Mouse (Mus musculus): Measurements from ENCODE around the gene Btbd9. TPM values are rescaled to one million over a fixed set of nuclear protein-coding genes. Genes with fewer than 3 reads are reported as not detected.

Btbd9 gene
- total RNA-seq, 2 experiments from 2014 or later, result 149 to 174 TPM

DNA sequence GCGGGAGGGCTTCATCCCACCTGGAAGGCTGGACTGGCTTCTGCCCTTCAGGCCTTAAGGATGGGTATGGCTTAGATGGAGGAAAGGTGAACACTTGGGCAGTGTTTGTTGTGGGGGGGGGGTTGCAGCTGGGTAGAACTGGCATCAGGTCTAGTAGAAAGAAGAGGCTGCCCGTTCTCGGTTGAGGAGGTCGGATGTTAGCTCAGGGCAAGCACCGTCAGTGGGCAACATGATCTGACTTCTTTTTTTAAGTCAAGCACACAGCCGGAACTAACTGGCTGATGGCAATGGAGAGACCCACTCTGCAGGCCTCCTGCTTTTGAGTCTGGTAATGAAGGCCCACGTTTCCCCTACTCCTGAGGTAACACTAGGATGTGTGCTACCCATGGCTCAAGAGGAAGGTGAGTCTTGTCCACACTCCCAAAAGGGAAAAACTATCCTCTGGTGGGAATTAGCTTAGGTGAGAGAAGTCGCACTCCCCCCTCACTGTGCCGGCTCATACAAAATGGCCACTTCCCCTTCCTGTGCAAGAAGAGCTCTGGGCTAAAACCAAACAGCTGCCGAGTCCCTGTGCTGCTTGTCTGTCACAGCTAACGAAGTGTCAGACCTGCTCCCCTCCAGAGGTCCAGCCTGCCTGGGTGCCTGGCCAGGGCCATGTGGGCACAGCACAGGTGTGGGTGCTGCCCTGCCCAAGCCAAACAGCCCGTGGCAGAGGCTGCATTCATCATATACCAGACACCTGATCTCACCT lies 378.8 kb downstream of the Btbd9 start:
- DNase-seq, result peak in 1 of 2 experiments; percentile 9

DNA sequence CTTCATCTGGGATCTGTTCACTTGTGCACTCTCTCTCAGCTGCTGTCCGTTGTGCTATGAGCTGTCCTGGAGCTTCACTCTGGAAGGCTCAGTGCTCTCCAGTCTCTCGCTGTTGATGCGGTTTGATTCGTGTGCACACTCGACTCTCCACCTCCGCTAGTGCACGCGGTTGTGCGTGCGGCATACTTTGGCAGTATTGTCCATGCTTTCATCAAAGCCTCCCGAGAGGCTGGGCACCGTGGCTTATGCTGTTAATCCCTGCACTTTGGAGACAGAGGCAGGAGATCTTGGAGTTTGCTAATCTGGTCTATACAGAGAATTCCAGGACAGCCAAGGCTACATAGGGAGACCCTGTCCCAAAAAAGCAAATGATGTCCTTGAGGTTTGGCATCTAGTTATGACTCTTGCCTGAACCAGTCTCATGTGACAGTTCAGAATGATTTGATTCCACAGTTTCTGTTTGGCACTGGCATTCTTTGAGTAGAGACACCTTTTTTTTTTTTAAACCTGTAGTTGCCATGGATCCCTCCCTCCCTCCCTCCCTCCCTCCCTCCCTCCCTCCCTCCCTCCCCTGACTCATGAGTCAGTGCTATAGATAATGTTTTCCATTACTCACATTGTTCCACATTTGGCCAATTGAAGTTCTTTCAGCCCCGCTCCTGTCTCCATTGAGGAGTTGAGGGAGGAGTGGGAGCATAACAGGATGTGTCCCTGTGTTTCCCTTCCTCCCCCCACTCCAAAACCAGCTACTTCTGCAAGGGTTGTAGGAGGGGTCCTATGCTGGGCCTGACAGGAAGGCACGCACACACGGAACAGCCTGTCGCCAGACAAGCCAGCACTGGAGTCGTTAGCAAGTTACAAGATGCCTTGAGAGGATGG lies 379.6 kb downstream of the Btbd9 start:
- peak; percentile 16 to 19 for DNase-seq

DNA sequence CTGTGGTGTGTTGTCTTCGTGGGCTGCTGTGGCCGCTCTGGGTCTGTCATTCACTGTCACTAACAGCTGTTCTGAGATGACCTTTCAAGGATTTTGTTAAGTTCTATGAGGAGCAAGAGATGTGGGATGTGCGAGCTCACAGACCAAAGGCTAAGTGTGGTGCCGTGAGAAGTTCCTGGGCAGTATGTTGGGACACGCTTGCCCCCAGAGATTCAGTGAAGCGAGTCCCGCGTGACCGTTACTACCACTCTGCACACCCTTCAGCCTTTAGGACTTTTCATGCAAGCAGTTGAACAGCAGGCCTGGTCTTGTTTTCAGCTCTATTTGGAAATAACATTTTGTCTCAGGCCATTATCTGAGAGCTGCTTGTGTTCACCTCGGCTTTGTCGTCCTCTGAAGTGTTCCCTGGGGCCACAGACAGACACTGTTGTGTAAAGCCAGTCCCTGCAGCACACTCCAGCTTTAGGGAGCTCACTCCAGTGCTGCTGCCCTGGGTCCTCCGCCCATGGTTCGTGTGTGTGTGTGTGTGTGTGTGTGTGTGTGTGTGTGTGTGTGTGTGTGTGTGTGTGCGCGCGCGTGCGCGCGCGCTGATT lies 380.6 kb downstream of the Btbd9 start:
- DNase-seq, result peak in 1 of 2 experiments; percentile 3

DNA sequence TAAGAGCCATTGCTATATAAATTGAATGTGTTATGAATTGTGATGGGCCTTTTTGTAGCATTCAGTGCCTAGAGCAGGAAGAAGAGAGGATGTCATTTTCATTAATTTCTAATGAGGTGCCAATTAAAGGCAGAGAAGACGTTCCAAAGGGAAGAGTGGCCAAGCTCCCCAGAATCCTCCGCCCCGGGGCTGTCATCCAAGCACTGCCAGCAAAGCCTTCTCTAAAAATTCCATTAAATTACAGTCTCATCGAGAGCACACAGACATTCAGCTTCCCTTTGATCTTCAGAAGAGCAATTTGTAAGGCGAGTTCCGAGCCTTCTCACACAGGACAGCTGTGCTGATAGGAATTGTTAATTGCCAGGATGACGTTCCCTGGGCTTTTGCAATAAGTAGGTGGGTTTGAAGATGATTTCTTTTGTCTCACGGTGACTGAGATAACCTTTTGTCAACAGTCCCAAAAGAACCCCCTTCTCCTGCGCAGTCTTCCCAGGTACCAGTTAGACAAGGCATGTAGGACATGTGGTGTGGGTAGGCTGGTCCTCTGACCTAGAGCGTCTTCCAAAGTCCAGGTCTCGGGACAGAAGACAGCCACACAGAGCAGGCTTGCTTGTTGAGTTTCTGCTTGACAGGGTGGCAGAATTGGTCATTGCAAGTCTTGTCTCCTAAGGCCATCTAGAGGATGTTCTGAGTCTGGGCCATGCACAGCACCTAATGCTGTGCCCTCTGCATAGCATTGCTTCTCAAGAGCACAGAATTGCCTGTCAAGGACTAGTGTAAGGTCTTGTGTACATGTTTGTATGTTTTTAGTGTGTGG lies 381.5 kb downstream of the Btbd9 start:
- peak; percentile 6 to 18 for DNase-seq

DNA sequence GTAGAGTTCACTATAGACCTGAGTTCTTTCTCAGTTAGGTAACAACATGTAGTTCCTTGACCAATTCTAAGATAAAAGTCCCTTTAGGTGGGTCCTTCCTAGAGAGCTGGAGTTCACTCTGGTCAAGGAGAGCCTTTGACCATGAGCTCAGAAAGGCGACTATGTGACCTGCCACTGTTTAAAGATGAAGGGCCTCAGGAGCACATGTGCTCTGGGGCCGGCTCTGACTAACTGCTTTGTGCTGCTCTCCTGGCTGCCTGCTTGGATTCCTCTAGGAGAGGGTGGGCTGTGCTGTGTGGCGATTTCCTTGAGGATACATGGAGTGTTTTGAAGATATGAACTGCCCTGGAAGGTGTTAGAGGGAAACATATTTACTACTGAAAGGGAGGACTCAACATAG lies 382.2 kb downstream of the Btbd9 start:
- peak in 1 of 2 experiments; percentile 2 for DNase-seq

DNA sequence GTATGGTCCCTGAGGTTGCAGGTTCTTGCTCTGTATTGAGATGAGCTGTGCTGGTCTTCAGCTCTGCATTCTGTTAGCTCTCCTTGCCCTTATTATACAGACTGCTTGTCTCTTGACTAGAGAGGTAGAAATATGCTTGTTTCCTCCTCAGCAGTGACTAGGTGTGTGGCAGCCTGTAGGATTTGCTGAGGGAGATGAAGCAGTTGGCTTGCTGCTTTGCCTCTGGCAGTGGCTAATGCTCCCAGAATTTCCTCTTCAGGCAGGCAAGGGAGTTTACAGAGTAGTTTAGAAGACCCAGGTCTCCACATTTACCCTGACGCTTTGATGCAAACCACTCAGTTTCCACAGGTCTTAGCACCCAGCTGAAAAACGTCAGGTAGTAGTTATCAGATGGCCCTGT lies 382.7 kb downstream of the Btbd9 start:
- DNase-seq, result peak in 1 of 2 experiments; percentile 0

DNA sequence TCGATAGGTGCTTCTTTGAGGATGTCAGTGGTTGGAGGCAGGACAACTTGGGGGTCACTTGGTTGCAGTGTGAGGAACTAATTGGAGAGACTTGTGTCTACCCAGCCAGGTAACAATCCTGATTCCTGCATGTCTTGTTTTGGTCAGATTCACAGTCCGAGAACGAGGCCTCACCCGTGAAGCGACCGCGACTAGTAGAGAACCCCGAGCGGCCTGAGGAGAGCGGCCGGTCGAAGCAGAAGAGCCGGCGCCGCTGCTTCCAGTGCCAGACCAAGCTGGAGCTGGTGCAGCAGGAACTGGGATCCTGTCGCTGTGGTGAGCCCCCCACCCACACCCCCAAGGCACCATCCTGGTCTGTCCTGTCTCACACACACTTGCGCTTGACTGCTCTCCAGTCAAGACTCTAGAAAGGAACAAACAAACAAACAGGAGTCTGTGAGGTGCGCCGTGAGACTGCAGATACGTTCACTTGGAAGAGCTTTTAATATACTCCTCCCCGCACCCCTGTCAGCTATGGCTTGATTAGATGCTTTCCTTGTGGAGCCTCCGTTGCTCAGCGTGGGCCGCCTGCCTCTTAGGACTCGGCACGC lies 383.8 kb downstream of the Btbd9 start:
- DNase-seq, result peak in 1 of 2 experiments; percentile 6

DNA sequence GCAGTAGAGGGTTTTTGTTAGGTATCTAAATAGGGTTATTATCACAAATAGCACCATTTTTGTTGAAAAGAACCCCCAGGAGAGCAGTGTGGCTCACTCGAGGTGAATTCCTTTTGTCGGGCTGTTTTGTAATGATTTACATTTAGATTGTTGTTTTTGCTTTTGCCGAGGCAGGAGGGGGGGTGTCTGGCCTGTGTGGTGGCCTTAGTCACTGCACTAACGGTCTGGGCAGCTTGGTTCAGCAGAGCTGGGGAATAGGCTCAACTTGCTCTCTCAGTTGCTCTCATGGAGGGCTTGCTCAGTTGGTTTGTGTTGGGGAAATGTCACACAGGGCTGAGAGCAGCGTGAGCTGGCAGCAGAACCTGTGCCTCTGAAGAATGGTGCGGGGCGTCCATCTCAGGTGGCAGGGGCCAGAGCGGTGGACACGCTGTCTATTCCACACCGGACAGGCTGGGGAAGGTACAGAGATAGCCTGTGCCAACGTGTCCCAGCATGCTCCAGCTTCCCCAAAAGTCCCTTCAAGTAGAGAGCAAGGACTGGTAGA lies 385.1 kb downstream of the Btbd9 start:
- DNase-seq, result peak in 1 of 2 experiments; percentile 3

DNA sequence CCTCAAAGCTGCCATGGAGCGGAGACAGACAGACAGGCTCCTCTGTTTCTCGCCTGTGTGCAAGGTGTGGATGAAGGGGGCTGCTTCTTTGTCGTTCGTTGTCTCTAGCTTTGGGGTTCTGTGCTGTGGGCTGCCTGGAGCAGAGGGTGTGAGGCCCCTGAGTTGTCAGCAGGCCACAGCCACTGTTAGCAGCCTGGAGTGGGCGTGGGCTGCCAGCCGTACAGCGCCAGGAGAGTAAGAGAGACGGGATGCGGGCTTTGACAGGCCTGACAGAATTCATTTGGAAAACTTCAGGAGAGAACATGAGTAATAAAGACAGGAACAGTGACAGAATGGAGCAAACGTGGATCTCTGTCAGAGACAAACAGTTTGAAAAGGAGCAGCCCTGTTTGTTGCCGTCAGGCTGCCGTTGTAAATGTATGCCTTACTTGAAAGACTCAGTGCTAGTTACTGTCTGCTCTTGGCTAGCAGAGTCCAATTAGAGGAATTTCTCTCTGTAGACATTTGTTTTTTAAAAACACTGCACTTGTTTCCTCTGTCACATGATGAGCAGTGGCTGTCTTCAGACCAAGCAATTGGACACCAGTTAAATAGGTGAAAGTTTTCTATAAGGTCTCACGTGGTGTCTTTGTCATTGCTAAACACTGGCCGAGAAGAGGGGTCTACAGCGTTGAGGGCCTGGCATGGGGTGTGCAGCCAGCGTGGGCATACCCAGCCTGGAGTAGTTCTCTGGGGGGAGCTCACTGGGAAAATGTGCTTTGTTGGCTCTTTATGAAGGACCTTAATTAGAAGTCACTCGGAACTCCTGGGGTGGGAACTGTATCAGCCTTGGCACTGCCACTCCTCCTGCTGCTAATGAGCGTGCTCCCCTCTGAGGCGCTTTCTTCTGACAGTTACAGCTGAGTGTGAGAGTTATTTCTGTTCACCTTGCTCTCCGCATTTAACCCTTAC lies 388.0 kb downstream of the Btbd9 start:
- peak; percentile 67 to 70 for DNase-seq

DNA sequence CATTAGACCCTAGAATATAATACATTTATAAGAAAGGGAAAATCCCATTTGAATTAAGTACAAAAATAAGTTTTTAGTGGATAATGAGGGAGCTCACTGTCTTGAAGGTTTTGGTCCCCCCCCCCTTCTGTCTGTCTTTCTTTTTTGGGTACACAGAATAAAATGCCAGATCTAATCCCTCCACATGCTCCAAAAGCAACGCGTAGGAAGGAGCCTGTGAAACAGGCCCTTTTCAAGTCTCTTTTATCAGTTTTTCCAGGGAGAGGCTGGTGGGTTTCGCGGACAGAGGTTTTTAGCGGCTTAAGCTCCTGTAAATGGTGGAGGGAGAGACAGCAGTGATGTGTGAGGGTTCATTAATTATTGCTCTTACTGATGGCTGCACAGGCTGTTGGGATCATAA lies 388.7 kb downstream of the Btbd9 start:
- peak in 1 of 2 experiments; percentile 29 for DNase-seq

DNA sequence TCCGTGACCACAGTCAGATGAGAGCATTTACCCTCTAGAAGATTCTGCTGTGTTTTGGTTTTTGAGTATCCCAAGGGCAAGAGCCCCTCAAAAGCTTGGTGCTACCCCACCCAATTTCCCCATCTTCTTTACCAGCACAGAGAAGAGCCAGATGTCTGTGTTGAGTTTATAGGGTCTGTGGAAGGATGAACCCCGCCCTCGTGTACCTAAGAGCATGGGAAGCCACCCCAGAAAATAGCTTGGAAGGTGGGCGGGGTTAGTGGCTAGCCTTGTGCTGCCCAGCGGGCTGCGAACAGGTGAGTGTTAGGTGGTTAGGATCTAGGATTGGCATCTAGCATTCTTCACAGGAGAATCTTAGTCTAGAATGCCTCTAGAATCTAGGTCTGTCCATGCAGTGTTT lies 389.1 kb downstream of the Btbd9 start:
- DNase-seq, result no peak

DNA sequence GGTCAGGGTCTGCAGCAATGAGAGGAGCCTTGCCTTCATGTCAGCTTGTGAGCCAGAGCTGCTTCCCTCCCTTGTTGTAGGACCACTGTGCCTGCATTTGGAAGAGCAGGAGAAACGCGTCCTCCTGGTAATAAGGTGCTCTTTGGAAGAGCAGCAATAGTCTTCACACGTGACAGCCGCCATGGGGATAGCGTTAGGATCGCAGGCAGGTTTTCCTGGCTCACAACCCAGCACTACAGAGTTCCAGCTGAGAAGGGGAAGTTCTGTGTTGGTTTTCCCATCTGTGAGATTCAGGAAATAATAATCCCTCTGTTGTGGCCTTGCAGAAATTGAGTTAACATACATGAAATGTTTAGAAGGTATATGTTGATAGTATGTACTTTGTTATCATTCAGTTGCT lies 392.7 kb downstream of the Btbd9 start:
- no peak for DNase-seq

DNA sequence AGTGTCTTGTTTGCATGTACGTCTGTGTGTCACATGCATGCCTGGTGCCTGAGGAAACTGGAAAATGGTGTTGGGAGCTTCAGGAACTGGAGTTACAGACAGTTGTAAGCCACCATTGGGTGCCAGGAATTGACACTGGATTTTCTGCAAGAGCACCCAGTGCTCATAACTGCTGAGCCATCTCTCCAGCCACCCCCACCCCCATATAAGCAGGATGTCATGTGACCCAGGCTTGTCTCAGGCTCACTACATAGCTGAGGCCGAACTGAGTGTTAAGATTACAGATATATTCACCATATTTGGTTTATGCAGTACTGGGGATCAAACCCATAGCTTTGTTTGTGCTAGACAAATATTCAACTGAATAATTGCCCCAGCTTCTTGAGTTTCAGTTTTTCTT lies 394.2 kb downstream of the Btbd9 start:
- DNase-seq, result no peak

DNA sequence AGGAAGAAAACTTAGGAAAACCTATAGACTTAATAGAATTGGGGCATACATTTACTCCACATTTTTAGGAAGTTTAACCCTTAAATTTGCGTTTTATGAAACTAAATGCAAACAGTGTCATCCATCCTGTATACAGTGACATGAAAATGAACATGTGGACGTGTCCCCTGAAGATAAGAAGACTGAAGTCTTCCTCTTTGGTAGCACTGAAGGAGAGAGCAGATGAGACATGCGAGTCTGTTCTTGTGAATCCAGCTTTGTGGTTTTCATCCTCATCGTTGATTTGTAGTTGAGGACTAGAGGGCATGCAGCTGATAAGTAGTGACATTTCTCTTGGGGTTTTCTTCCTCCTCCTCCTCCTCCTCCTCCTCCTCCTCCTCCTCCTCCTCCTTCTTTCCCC lies 394.7 kb downstream of the Btbd9 start:
- no peak for DNase-seq

DNA sequence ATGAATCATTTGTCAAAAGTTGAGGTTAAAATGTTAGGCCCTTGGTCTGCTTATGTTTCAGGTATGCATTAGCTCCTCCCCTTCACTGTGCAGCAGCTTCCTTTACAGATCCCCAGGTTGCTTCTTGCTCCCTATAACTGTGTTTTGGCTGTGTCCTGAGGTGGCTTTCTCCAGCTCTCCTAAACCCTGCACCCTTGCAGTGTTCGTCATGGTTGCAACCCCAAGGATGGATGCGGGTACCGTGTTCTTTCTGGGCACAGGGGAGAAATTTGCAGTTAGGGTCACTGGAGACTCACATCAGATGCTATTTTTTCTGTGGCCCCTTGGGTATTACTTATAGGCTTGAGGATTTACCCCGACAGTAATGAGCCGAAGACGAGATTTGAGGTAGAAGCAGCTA lies 396.1 kb downstream of the Btbd9 start:
- no peak for DNase-seq

DNA sequence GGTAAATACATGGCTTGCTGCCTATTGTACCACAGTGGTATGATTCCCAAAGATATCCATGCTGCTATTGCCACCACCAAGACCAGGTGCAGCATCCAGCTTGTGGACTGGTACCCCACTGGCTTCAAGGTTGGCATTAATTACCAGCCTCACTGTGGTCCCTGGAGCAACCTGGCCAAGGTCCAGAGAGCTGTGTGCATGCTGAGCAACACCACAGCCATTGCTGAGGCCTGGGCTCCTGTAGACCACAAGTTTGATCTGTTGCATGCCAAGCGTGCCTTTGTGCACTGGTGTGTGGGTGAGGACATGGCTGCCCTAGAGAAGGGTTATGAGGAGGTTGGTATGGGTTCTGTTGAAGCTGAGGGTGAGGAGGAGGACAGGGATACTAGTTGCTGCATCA lies 397.9 kb downstream of the Btbd9 start:
- peak in 1 of 2 experiments; percentile 0 for DNase-seq

DNA sequence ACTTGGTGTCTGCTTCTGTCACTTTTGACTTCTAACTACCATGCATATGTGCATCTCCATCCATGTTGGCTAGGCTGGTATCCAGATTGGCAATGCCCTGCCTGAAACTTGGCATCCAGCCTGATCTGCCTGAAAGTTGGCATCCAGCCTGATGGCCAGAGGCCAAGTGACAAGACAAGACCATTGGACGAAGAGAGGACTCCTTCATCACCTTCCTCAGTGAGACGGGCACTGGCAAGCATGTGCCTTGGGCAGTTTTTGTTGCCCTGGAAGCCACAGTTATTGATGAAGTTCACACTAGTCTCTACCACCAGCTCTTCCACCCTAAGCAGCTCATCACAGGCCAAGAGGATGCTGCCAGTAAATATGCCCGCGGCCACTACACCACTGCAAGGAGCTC lies 398.9 kb downstream of the Btbd9 start:
- DNase-seq, result no peak
